Mouse (Mus musculus): ENCODE measurements at regions not wholly inside any gene's neighbourhood (a gene's known extent, or its start where the extent isn't known, plus 50 kb on each side); places are given as distances from the start of the nearest gene placed in this dataset.
A peak's percentile ranks its signal among the peaks of the same experiment; 100 is the strongest.

DNA sequence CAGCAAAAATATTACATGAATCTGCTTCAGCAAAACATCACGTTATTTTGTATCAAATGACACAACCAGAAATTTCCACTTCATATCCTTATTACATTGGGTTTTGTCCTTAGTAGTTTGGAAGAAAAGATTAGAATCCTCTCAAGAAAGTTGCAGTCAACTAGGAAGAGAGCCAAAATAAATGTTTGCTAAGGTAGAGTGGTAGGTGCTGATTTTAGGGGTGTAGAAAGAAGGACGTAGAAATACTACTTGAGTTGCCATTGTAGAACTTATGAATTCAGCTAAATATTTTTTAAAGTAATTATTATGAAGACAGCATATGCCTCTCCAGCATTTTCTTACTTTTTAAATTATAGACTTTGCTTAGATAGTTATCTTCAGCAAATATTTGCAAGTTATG lies 336.8 kb downstream of the Fam84b start:
- no peak for DNase-seq (ENCODE audit: low spot score)

DNA sequence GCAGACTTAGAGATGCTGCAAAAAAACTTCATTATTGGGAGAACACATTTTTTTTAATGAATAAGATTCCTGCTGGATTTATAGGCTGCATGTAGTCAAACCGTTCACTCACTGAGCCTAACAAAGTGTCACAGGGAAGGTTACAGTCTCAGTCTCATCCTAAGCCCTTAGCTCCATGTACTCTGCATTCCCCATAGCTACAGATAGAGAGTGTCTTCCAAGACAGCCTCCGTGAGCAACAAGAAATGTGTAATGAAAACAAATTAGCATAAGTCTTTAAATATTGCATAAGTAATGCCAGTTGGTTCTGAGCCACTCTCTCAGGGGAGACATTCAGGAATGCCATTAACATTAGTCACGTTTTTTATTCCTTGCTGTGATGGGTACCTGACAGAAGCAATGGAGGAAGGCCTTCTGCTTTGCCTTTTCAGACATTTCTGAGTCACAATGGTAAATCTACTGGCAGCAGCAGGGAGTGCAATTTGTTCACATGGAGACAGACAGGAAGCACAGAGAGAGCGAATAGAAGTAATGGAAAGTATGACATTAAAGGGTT lies 376.7 kb downstream of the Fam84b start:
- Histone ChIP-seq H3K4me2 (ENCODE audit: low read depth) (no peak overlapping the region), H3K9ac (ENCODE audit: low read length) (no peak overlapping the region), H3K27me3 (ENCODE audit: control insufficient read depth, insufficient read depth, low read length) (no peaks in the 10 kb centered on the region), H3K4me3 (ENCODE audit: low read depth, low read length) (no peak overlapping the region), H3K36me3 (ENCODE audit: control insufficient read depth, insufficient read depth, low read length) (no peaks in the 10 kb centered on the region), H3K27ac (ENCODE audit: low read depth, low read length) (no peak overlapping the region), H3K9me3 (ENCODE audit: control insufficient read depth, low read length) (no peaks in the 10 kb centered on the region), H3K4me1 (ENCODE audit: control insufficient read depth, insufficient read depth, low read length) (no peaks in the 10 kb centered on the region)
- ATAC-seq (ENCODE audit: insufficient read depth, low FRiP score, low TSS enrichment) (peak; percentile 48; the same call in 1 of the 2 replicates), DNase-seq (ENCODE audit: low spot score) (no peak)
- WGBS = 43% methylated on average over 4 of the region's 4 CpGs

More for the DNA sequence above, 336.8 kb downstream of the Fam84b start:
- Histone ChIP-seq H3K36me3 (ENCODE audit: control insufficient read depth, insufficient read depth, low read length) (no peaks in the 10 kb centered on the region), H3K4me3 (ENCODE audit: low read depth, low read length) (no peak overlapping the region), H3K27ac (ENCODE audit: low read depth, low read length) (no peak overlapping the region), H3K4me1 (ENCODE audit: control insufficient read depth, insufficient read depth, low read length) (no peaks in the 10 kb centered on the region), H3K9me3 (ENCODE audit: control insufficient read depth, low read length) (no peaks in the 10 kb centered on the region), H3K4me2 (ENCODE audit: low read depth) (no peak overlapping the region), H3K9ac (ENCODE audit: low read length) (no peak overlapping the region), H3K27me3 (ENCODE audit: control insufficient read depth, insufficient read depth, low read length) (no peaks in the 10 kb centered on the region)
- 93% methylated on average over 2 of the region's 2 CpGs for WGBS
- ATAC-seq (ENCODE audit: insufficient read depth, low FRiP score, low TSS enrichment) = no peak

DNA sequence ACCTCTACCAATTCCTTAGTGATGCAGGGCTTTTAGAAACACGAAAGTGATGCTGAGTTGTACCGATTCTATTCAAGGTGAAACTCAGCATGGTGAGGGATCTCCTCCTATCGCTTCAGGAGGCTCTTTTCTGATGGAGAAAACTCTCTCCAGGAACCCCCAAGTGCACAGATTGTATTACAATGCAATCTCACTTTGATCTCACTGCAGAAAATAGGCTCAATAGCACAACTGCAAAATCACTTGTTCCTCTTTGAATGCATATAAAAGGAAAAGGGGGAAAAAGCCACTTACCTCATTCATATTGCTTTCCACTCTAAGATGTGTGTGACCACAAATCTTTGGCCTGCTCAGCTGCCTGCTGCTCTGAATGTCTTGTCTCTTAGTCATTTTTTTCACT lies 378.5 kb downstream of the Fam84b start:
- Histone ChIP-seq H3K4me2 (ENCODE audit: low read depth) (no peak overlapping the region), H3K27me3 (ENCODE audit: control insufficient read depth, insufficient read depth, low read length) (no peaks in the 10 kb centered on the region), H3K27ac (ENCODE audit: low read depth, low read length) (no peak overlapping the region), H3K4me1 (ENCODE audit: control insufficient read depth, insufficient read depth, low read length) (no peaks in the 10 kb centered on the region), H3K9ac (ENCODE audit: low read length) (no peak overlapping the region), H3K9me3 (ENCODE audit: control insufficient read depth, low read length) (no peaks in the 10 kb centered on the region), H3K4me3 (ENCODE audit: low read depth, low read length) (no peak overlapping the region), H3K36me3 (ENCODE audit: control insufficient read depth, insufficient read depth, low read length) (no peaks in the 10 kb centered on the region)
- 24% methylated on average over 3 of the region's 3 CpGs for WGBS
- DNase-seq (ENCODE audit: low spot score) (no peak), ATAC-seq (ENCODE audit: insufficient read depth, low FRiP score, low TSS enrichment) (no peak)

DNA sequence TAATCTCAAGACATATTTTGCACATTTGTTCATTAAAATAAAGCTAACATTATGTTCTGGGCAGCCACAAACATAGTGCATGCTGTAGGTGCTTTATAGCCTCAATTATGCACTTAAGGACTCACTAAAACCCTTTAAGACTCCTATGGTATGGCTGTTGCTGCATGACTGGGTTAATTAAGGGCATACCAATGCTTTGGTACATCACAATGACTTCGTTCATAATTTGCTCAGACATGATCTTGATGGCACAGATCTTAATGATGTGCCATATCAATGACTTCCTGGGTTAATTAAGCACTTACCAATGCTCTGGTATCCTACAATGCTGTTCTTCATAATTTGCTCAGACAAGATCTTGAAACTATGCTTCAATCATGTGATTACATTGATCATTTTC lies 415.5 kb upstream of the 4933412E24Rik start:
- Histone ChIP-seq H3K4me3 (ENCODE audit: low read depth, low read length) (no peak overlapping the region), H3K27me3 (ENCODE audit: control insufficient read depth, insufficient read depth, low read length) (no peaks in the 10 kb centered on the region), H3K36me3 (ENCODE audit: control insufficient read depth, insufficient read depth, low read length) (no peaks in the 10 kb centered on the region), H3K9me3 (ENCODE audit: control insufficient read depth, low read length) (no peaks in the 10 kb centered on the region), H3K9ac (ENCODE audit: low read length) (no peak overlapping the region), H3K27ac (ENCODE audit: low read depth, low read length) (no peak overlapping the region), H3K4me1 (ENCODE audit: control insufficient read depth, insufficient read depth, low read length) (no peaks in the 10 kb centered on the region), H3K4me2 (ENCODE audit: low read depth) (no peak overlapping the region)
- WGBS = 85% methylated on average over 1 of the region's 1 CpGs
- ATAC-seq (ENCODE audit: insufficient read depth, low FRiP score, low TSS enrichment) (no peak), DNase-seq (ENCODE audit: low spot score) (no peak)

DNA sequence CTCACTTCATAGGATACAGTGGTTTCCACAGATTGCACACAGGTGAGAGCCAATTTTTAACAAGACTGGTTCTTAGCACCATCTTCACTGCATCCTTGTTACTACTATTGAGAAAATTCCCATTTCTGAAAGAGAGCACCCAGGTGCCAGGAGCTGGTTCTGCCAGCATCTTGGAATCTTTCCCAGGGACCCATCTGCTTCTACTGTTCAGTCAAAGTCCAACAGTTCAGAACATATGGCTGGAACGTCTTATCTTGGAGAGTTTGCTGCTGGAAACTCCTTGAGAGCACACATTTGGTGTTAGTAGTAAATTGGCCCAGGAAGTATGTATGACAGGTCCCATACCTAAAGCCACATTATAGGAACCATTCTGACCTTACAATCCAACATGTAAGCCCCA lies 402.7 kb upstream of the 4933412E24Rik start:
- WGBS = 80% methylated on average over 1 of the region's 1 CpGs
- ATAC-seq (ENCODE audit: insufficient read depth, low FRiP score, low TSS enrichment) (no peak), DNase-seq (ENCODE audit: low spot score) (no peak)

DNA sequence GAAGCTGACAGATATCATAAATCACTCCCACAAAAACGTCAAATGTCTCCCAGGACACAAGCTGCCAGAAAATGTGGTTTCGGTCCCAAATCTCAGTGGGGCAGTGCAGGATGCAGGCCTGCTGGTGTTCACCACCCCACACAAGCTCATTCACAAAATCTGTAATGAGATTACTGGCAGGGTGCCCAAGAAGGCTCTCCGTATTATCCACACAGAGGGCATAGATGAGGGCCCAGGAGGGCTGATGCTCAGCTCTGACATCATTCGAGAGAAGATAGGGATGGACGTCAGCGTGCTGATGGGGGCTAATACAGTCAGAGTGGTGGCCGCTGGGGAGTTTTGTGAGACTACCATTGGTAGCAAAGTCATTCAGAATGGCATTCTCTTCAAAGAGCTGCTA lies 375.9 kb upstream of the 4933412E24Rik start:
- H3K27ac ChIP-seq (ENCODE audit: low read depth, low read length) = no peak overlapping the region
- no peak overlapping the region for H3K4me3 ChIP-seq (ENCODE audit: low read depth, low read length)
- H3K9ac ChIP-seq (ENCODE audit: low read length) = no peak overlapping the region
- H3K4me2 ChIP-seq (ENCODE audit: low read depth) = no peak overlapping the region
- no peaks in the 10 kb centered on the region for H3K9me3 ChIP-seq (ENCODE audit: control insufficient read depth, low read length)
- H3K36me3 ChIP-seq (ENCODE audit: control insufficient read depth, insufficient read depth, low read length) = no peaks in the 10 kb centered on the region
- 81% methylated on average over 7 of the region's 7 CpGs for WGBS
- H3K4me1 ChIP-seq (ENCODE audit: control insufficient read depth, insufficient read depth, low read length) = no peaks in the 10 kb centered on the region
- ATAC-seq (ENCODE audit: insufficient read depth, low FRiP score, low TSS enrichment) (no peak), DNase-seq (ENCODE audit: low spot score) (no peak)
- no peaks in the 10 kb centered on the region for H3K27me3 ChIP-seq (ENCODE audit: control insufficient read depth, insufficient read depth, low read length)

More for the DNA sequence above, 402.7 kb upstream of the 4933412E24Rik start:
- Histone ChIP-seq H3K27me3 (ENCODE audit: control insufficient read depth, insufficient read depth, low read length) (no peaks in the 10 kb centered on the region), H3K27ac (ENCODE audit: low read depth, low read length) (no peak overlapping the region), H3K4me3 (ENCODE audit: low read depth, low read length) (no peak overlapping the region), H3K4me1 (ENCODE audit: control insufficient read depth, insufficient read depth, low read length) (no peaks in the 10 kb centered on the region), H3K36me3 (ENCODE audit: control insufficient read depth, insufficient read depth, low read length) (no peaks in the 10 kb centered on the region), H3K4me2 (ENCODE audit: low read depth) (no peak overlapping the region), H3K9me3 (ENCODE audit: control insufficient read depth, low read length) (no peaks in the 10 kb centered on the region), H3K9ac (ENCODE audit: low read length) (no peak overlapping the region)

DNA sequence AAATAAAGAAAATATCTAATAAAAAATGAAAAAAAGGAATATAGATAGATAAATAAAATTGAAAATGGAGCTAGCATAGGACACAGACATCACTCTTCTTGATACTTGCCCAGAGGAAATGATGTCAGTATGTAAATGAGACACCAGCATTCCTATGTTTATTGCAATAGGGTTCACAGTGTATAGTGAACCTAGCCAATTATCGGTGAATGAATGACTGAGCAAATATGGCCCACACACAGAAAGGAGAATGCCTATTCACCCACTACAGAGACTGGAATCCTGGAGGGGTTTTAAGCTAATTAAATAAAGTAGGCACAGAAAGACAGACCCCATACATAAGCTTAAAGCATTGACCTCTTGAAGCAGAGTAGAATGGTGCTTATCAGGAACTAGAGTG lies 373.9 kb upstream of the 4933412E24Rik start:
- no peak for DNase-seq (ENCODE audit: low spot score)
- no peaks in the 10 kb centered on the region for H3K27me3 ChIP-seq (ENCODE audit: control insufficient read depth, insufficient read depth, low read length)
- 91% methylated on average over 1 of the region's 1 CpGs for WGBS
- no peak overlapping the region for H3K4me3 ChIP-seq (ENCODE audit: low read depth, low read length)
- H3K9me3 ChIP-seq (ENCODE audit: control insufficient read depth, low read length) = no peaks in the 10 kb centered on the region
- no peak overlapping the region for H3K4me2 ChIP-seq (ENCODE audit: low read depth)
- H3K36me3 ChIP-seq (ENCODE audit: control insufficient read depth, insufficient read depth, low read length) = no peaks in the 10 kb centered on the region
- H3K9ac ChIP-seq (ENCODE audit: low read length) = no peak overlapping the region
- no peak for ATAC-seq (ENCODE audit: insufficient read depth, low FRiP score, low TSS enrichment)
- no peaks in the 10 kb centered on the region for H3K4me1 ChIP-seq (ENCODE audit: control insufficient read depth, insufficient read depth, low read length)
- no peak overlapping the region for H3K27ac ChIP-seq (ENCODE audit: low read depth, low read length)

DNA sequence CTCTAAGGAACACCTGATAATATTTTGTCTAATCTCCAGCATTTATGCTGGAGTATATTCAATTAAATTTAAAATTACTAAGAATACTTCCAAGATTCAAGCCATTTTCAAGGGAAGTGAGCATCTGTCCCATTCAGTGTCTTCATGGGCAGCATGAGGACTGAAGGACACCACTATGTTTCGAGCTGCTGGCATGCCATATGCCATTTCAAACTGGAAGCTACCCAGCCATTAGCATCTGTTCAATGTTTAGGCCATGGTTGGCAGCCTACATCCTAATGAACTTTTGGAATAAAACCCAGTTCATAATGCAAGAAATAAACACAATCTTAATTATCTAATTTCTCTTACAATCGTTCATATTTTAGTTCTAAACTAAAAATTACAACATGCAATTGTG lies 371.5 kb upstream of the 4933412E24Rik start:
- H3K27me3 ChIP-seq (ENCODE audit: control insufficient read depth, insufficient read depth, low read length) = no peaks in the 10 kb centered on the region
- no peak overlapping the region for H3K4me3 ChIP-seq (ENCODE audit: low read depth, low read length)
- ATAC-seq (ENCODE audit: insufficient read depth, low FRiP score, low TSS enrichment) (no peak), DNase-seq (ENCODE audit: low spot score) (no peak)
- no peak overlapping the region for H3K4me2 ChIP-seq (ENCODE audit: low read depth)
- 86% methylated on average over 2 of the region's 2 CpGs for WGBS
- no peaks in the 10 kb centered on the region for H3K9me3 ChIP-seq (ENCODE audit: control insufficient read depth, low read length)
- H3K36me3 ChIP-seq (ENCODE audit: control insufficient read depth, insufficient read depth, low read length) = no peaks in the 10 kb centered on the region
- H3K4me1 ChIP-seq (ENCODE audit: control insufficient read depth, insufficient read depth, low read length) = no peaks in the 10 kb centered on the region
- no peak overlapping the region for H3K9ac ChIP-seq (ENCODE audit: low read length)
- no peak overlapping the region for H3K27ac ChIP-seq (ENCODE audit: low read depth, low read length)
